Mouse (Mus musculus) liver, embryonic 13.5 days (tissue): ENCODE data around the gene Thbs4. TPM values are rescaled to one million over a fixed set of nuclear protein-coding genes. Genes with fewer than 3 reads are reported as not detected.

Experiments used
- ATAC-seq: fragments of 200-750 bp; cut with Nextera tagmentation; 2 replicates; pipeline ENCODE4 v1.8.0; 2017; ENCODE audit warnings: low read depth, mild to moderate bottlenecking, moderate number of reproducible peaks, moderate library complexity
- DNase-seq: peaks from one replicate; pipeline ENCODE4 v3.0.0; 2022
- H3K27ac ChIP-seq: fragments of 300-500 bp; sonication (generic); 2 replicates; pipeline ENCODE4 v1.5.1; 2015; ENCODE audit warnings: moderate library complexity, mild to moderate bottlenecking, inconsistent platforms
- H3K27me3 ChIP-seq: fragments of 300-500 bp; sonication (generic); 2 replicates; pipeline ENCODE4 v1.6.1; 2015; ENCODE audit warnings: mild to moderate bottlenecking, inconsistent platforms
- H3K36me3 ChIP-seq: fragments of 300-500 bp; sonication (generic); 2 replicates; pipeline ENCODE4 v1.6.1; 2015; ENCODE audit warnings: mild to moderate bottlenecking, inconsistent platforms
- H3K4me1 ChIP-seq: fragments of 300-500 bp; sonication (generic); replicated peaks from 2 replicates; pipeline ENCODE4 v1.6.1; 2015; ENCODE audit warnings: inconsistent platforms
- H3K4me2 ChIP-seq: fragments of 300-500 bp; sonication (generic); 2 replicates; pipeline ENCODE4 v1.6.1; 2015; ENCODE audit warnings: inconsistent platforms, mild to moderate bottlenecking, moderate library complexity
- H3K4me3 ChIP-seq: fragments of 300-500 bp; sonication (generic); replicated peaks from 2 replicates; pipeline ENCODE4 v1.5.1; 2015; ENCODE audit warnings: mild to moderate bottlenecking, inconsistent platforms
- H3K9ac ChIP-seq: fragments of 300-500 bp; sonication (generic); 2 replicates; pipeline ENCODE4 v1.6.1; 2015; ENCODE audit warnings: mild to moderate bottlenecking, inconsistent platforms
- H3K9me3 ChIP-seq: fragments of 300-500 bp; sonication (generic); replicated peaks from 2 replicates; pipeline ENCODE4 v1.6.1; 2016; ENCODE audit warnings: inconsistent platforms
- WGBS: fragments of 180-500 bp; shearing (Covaris S2); methylation state at CpG from one replicate; pipeline ENCODE4 v1.1.7; 2015; ENCODE audit not compliant: insufficient replicate concordance; 5-methylcytosine and 5-hydroxymethylcytosine counted together
- polyA plus RNA-seq: library from polyadenylated mRNA; unstranded; fragments of >200 nt; fragmentation: Nextera tagmentation; extraction: Ambion mirVana; gene quantifications from 2 replicates; pipeline ENCODE4 v1.2.1, GENCODE M21; 2015

The Thbs4 gene
- polyA plus RNA-seq, 1 experiment from 2014 or later: 0.30 TPM

GRCm38 (mm10) chr13:92784311-92784710 is 10.3 kb downstream of the Thbs4 start:
- no peaks in the 10 kb centered on the region for H3K36me3 ChIP-seq
- H3K27me3 ChIP-seq: 0 out of 2 replicates have a peak, but pooled peaks cover 5% of the 10 kb centered on the region
- WGBS: 74% methylated on average over 3 of the region's 3 CpGs
- H3K27ac ChIP-seq: no peak overlapping the region
- ATAC-seq (no peak), DNase-seq (no peak)
- no peak overlapping the region for H3K4me2 ChIP-seq
- no peak overlapping the region for H3K4me3 ChIP-seq
- H3K4me1 ChIP-seq: no peaks in the 10 kb centered on the region
- H3K9ac ChIP-seq: no peak overlapping the region
- H3K9me3 ChIP-seq: no peaks in the 10 kb centered on the region

- no peak overlapping the region for H3K4me3 ChIP-seq
- DNase-seq (no peak), ATAC-seq (no peak)
- H3K27ac ChIP-seq: no peak overlapping the region
- H3K9ac ChIP-seq: no peak overlapping the region
- H3K36me3 ChIP-seq: no peaks in the 10 kb centered on the region
- H3K4me2 ChIP-seq: no peak overlapping the region
- WGBS: 69% methylated on average over 4 of the region's 4 CpGs
- 0 out of 2 replicates have a peak, but pooled peaks cover 5% of the 10 kb centered on the region for H3K27me3 ChIP-seq
- no peaks in the 10 kb centered on the region for H3K4me1 ChIP-seq
- no peaks in the 10 kb centered on the region for H3K9me3 ChIP-seq
Measured at GRCm38 (mm10) chr13:92783551-92783950, 11.1 kb downstream of the Thbs4 start.

- Histone ChIP-seq H3K4me3 (no peak overlapping the region), H3K4me1 (no peaks in the 10 kb centered on the region), H3K27ac (no peak overlapping the region), H3K27me3 (0 out of 2 replicates have a peak, but pooled peaks cover 8% of the 10 kb centered on the region), H3K4me2 (no peak overlapping the region), H3K36me3 (no peaks in the 10 kb centered on the region), H3K9me3 (no peaks in the 10 kb centered on the region), H3K9ac (no peak overlapping the region)
- DNase-seq: no peak
- 63% methylated on average over 8 of the region's 8 CpGs for WGBS
- no peak for ATAC-seq
Measured at GRCm38 (mm10) chr13:92780927-92781326, 13.7 kb downstream of the Thbs4 start.

GRCm38 (mm10) chr13:92780076-92780475 is 14.5 kb downstream of the Thbs4 start:
- no peak overlapping the region for H3K27ac ChIP-seq
- DNase-seq (no peak), ATAC-seq (no peak)
- H3K4me2 ChIP-seq: no peak overlapping the region
- no peaks in the 10 kb centered on the region for H3K9me3 ChIP-seq
- H3K4me1 ChIP-seq: no peaks in the 10 kb centered on the region
- 67% methylated on average over 4 of the region's 4 CpGs for WGBS
- no peak overlapping the region for H3K9ac ChIP-seq
- H3K27me3 ChIP-seq: 0 out of 2 replicates have a peak, but pooled peaks cover 8% of the 10 kb centered on the region
- H3K4me3 ChIP-seq: no peak overlapping the region
- no peaks in the 10 kb centered on the region for H3K36me3 ChIP-seq

GRCm38 (mm10) chr13:92778642-92779041 is 16.0 kb downstream of the Thbs4 start:
- WGBS: 47% methylated on average over 7 of the region's 7 CpGs
- no peak overlapping the region for H3K27ac ChIP-seq
- no peak for ATAC-seq

DNA sequence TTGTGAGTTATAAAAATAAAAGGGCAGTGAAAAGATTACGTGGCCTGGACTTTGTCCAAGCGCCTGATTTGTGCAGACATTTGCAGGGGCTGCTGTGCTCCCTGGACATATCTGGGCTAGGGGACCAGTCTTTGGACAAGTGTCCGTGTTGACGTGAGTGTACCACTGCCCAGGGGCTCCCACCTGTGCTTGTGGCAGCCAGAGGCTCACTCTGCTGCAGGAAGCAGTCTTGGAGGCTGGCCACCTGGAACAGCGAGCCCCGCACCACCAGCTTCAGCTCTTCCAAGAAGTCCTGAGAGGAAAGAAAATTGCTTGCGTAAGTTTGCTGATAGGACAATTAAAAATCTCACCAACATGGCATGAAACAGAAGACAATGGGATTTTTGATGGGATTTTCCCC is 18.7 kb downstream of the Thbs4 start:
- Histone ChIP-seq H3K4me2 (no peak overlapping the region), H3K4me3 (no peak overlapping the region), H3K4me1 (no peaks in the 10 kb centered on the region), H3K27ac (no peak overlapping the region), H3K36me3 (no peaks in the 10 kb centered on the region), H3K27me3 (0 out of 2 replicates have a peak, but pooled peaks cover 3% of the 10 kb centered on the region), H3K9me3 (no peaks in the 10 kb centered on the region), H3K9ac (no peak overlapping the region)
- 71% methylated on average over 7 of the region's 7 CpGs for WGBS
- DNase-seq (no peak), ATAC-seq (no peak)

More at GRCm38 (mm10) chr13:92778642-92779041, 16.0 kb downstream of the Thbs4 start:
- DNase-seq: no peak
- no peaks in the 10 kb centered on the region for H3K4me1 ChIP-seq
- H3K27me3 ChIP-seq: 0 out of 2 replicates have a peak, but pooled peaks cover 8% of the 10 kb centered on the region
- H3K4me2 ChIP-seq: no peak overlapping the region
- no peak overlapping the region for H3K4me3 ChIP-seq
- H3K9me3 ChIP-seq: no peaks in the 10 kb centered on the region
- no peak overlapping the region for H3K9ac ChIP-seq
- H3K36me3 ChIP-seq: no peaks in the 10 kb centered on the region

DNA sequence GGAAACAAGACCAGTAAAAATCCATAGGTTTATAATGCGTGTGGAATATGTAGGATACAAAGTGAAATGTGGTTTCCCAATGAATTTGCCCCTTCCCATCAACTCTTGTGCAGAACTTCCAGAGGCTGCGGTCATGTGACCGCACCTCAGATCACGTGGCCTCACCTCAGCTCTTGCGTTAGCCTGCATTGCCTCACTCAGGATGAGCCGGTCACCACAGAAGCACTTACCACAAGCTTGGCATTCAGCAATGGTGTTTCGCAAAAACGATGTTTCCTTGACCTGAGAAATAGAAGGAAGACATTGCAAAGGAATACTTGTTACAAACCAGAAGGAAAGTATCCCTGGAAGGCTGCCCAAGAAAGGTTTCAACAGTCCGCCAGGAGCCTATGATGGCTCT is 19.7 kb downstream of the Thbs4 start:
- H3K27ac ChIP-seq: no peak overlapping the region
- H3K36me3 ChIP-seq: no peaks in the 10 kb centered on the region
- H3K27me3 ChIP-seq: 0 out of 2 replicates have a peak, but pooled peaks cover 3% of the 10 kb centered on the region
- no peak overlapping the region for H3K4me3 ChIP-seq
- ATAC-seq: no peak
- H3K9me3 ChIP-seq: no peaks in the 10 kb centered on the region
- no peak overlapping the region for H3K4me2 ChIP-seq
- 67% methylated on average over 9 of the region's 9 CpGs for WGBS
- no peaks in the 10 kb centered on the region for H3K4me1 ChIP-seq
- H3K9ac ChIP-seq: no peak overlapping the region
- no peak for DNase-seq

- H3K4me1 ChIP-seq: no peaks in the 10 kb centered on the region
- H3K4me3 ChIP-seq: no peak overlapping the region
- H3K27me3 ChIP-seq: 0 out of 2 replicates have a peak, but pooled peaks cover 3% of the 10 kb centered on the region
- no peaks in the 10 kb centered on the region for H3K9me3 ChIP-seq
- 75% methylated on average over 8 of the region's 8 CpGs for WGBS
- H3K27ac ChIP-seq: no peak overlapping the region
- no peak for DNase-seq
- no peak for ATAC-seq
- H3K4me2 ChIP-seq: no peak overlapping the region
- H3K36me3 ChIP-seq: no peaks in the 10 kb centered on the region
- H3K9ac ChIP-seq: no peak overlapping the region
Measured at GRCm38 (mm10) chr13:92772500-92772899, 22.1 kb downstream of the Thbs4 start.

DNA sequence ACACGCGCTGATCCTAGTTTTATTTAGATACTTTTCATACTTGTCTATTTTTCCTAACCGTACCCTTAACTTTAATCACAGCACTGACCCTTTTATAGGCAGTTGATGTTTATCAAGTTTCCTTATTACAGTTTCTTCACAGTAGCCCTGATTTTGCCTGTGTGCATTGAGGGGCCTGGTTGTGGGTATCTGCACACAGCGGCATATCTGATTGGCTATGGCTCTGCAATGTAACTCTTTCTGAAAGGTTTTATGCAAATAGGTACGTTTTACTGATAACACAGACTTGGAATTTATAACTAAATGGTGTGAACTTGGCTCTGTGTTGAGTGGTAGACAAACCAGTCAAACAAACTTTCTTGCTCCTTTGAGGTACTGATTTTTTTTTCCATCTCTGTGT is 23.1 kb downstream of the Thbs4 start:
- DNase-seq (no peak), ATAC-seq (no peak)
- no peaks in the 10 kb centered on the region for H3K9me3 ChIP-seq
- no peak overlapping the region for H3K4me2 ChIP-seq
- H3K36me3 ChIP-seq: no peaks in the 10 kb centered on the region
- no peak overlapping the region for H3K4me3 ChIP-seq
- WGBS: 65% methylated on average over 5 of the region's 5 CpGs
- H3K27me3 ChIP-seq: no peaks in the 10 kb centered on the region
- H3K27ac ChIP-seq: no peak overlapping the region
- H3K4me1 ChIP-seq: no peaks in the 10 kb centered on the region
- no peak overlapping the region for H3K9ac ChIP-seq

DNA sequence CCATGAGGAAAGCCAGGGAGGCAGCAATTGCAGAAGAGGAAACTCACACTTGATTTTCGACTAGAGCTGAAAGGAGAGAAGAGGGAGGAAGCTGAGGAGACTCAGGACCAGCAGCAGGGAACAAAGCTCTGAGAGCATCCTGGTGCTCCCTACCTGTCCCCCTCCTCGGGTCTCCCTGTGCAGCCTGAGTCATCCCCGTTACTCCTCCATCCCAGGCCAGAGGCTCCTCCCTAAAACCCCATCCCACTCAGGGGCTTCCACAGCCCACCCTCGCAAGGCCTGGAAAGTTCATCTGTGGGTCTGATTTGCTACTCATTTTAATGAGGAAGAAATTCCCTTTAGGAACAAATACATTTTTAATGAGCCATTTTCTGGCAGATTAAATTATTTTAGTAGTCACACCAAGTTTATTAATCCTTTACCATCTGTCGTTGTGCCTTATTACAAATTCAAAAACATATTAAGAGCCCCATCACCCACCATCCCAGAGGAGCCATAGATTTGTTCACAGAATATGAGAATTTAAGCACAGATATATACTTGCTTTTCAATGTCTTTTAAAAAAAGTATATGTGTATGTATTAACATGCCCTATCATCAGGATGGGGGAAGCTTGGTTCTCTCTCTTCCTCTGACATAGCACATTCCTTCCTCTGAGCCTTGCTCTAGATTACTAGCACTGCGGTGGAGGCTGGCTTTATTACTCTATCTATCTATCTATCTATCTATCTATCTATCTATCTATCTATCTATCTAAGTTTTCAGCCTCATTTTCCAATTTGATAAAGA is 29.0 kb downstream of the Thbs4 start:
- Histone ChIP-seq H3K9me3 (no peaks in the 10 kb centered on the region), H3K27me3 (no peaks in the 10 kb centered on the region), H3K27ac (no peak overlapping the region), H3K4me1 (no peaks in the 10 kb centered on the region), H3K4me2 (no peak overlapping the region), H3K9ac (no peak overlapping the region), H3K36me3 (no peaks in the 10 kb centered on the region), H3K4me3 (no peak overlapping the region)
- DNase-seq: no peak
- WGBS: 51% methylated on average over 6 of the region's 6 CpGs
- no peak for ATAC-seq

GRCm38 (mm10) chr13:92762322-92762721 is 32.3 kb downstream of the Thbs4 start:
- ATAC-seq (no peak), DNase-seq (no peak)
- no peak overlapping the region for H3K4me3 ChIP-seq
- H3K4me2 ChIP-seq: no peak overlapping the region
- WGBS: 61% methylated on average over 1 of the region's 1 CpGs
- no peak overlapping the region for H3K27ac ChIP-seq
- no peak overlapping the region for H3K9ac ChIP-seq
- H3K36me3 ChIP-seq: no peaks in the 10 kb centered on the region
- H3K4me1 ChIP-seq: no peaks in the 10 kb centered on the region
- no peaks in the 10 kb centered on the region for H3K9me3 ChIP-seq
- H3K27me3 ChIP-seq: no peaks in the 10 kb centered on the region

DNA sequence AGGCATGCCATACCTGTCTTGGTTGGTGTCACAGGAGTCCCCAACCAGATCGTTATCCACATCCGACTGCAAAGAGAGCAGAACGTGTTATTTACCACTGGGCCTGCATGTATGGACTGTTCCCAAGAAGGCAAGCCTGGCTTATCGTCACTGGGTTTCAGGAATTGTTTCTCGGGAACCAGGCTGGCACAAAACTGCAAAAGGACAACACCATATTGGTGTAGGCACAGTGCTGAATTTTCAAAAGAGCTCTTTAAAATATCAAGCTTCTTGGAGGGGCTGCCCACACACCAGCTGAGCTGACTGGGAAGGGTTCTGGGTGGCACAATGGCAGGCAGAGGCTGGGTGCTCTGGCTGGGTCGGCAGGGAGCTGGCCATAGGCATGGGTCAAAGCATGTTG is 34.1 kb downstream of the Thbs4 start:
- Histone ChIP-seq H3K4me1 (no peaks in the 10 kb centered on the region), H3K4me3 (no peak overlapping the region), H3K9me3 (no peaks in the 10 kb centered on the region), H3K27ac (no peak overlapping the region), H3K9ac (no peak overlapping the region), H3K27me3 (no peaks in the 10 kb centered on the region), H3K36me3 (no peaks in the 10 kb centered on the region), H3K4me2 (no peak overlapping the region)
- WGBS: 70% methylated on average over 6 of the region's 6 CpGs
- DNase-seq (no peak), ATAC-seq (no peak)
